Comparison of ENCODE assay signal across 18 mouse cellular contexts in the genomic region with DNA sequence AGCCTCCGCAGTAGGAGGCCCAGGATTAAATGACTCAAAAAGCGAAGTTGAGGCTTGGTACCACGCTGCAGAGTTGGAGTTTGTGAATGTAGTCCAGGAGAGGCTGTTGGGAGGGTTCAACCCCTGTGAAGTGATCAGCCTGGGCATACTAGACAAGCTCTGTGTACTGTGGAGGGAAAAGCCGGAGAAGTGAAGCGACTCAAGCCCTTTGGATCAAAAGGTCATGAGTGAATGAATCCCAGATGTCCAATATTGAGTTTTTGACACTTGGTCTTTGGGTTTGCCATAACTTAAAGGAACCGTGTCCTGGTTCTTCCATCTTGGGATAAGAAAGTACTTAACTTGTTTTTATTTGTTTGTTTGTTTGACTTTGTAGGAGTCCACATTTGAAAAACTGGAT.
DNase-seq lines count a peak whose midpoint lies in the region; TF ChIP-seq lines count a peak whose summit lies in the region.
"Had no signal": no experiment of that assay in that cellular context is flagged by ENCODE, and none has a peak within 500 bp of the region (broad histone marks: within the 10 kb centered on the region; RNA-seq: fewer than 3 reads in every experiment).

No protein-coding gene starts in this region.

- no peak overlapping the region for H3K27ac ChIP-seq in kidney, adult 2 months (ENCODE audit: insufficient read depth, low read depth, low read length)
- H3K27ac ChIP-seq: embryonic facial prominence, embryonic 12.5 days; forebrain, embryonic 13.5 days; forebrain, embryonic 15.5 days had no signal

- DNase-seq in embryo, embryonic 10.5 days (ENCODE audit: low spot score) = peak; percentile 69
- peak; percentile 24 for DNase-seq in embryo, embryonic 9.5 days (ENCODE audit: extremely low spot score)
- no peak for DNase-seq in kidney, adult 2 months
- no peak for DNase-seq in right cerebral cortex, postnatal 25 days
- DNase-seq in lung, postnatal 25 days (ENCODE audit: low spot score) = no peak
- DNase-seq: adrenal gland, adult 2 months; adrenal gland, postnatal 10 days; adrenal gland, postnatal 25 days; cerebellum, adult 11 months; cerebellum, adult 18-20 months; cerebellum, adult 8-10 months; cerebellum, adult 9-11 months; cerebellum, postnatal 14 days; cerebellum, postnatal 36 days; forebrain, postnatal 0 days had no signal

- H3K36me3 ChIP-seq in kidney, adult 2 months (ENCODE audit: control insufficient read depth, insufficient read depth, low read length) = no peaks in the 10 kb centered on the region
- H3K36me3 ChIP-seq: embryonic facial prominence, embryonic 12.5 days; forebrain, embryonic 15.5 days had no signal

- H3K4me3 ChIP-seq in kidney, adult 2 months (ENCODE audit: insufficient read depth, low read depth, low read length) = no peak overlapping the region
- H3K4me3 ChIP-seq: embryonic facial prominence, embryonic 12.5 days; forebrain, embryonic 13.5 days; forebrain, embryonic 15.5 days had no signal

- H3K4me1 ChIP-seq in kidney, adult 2 months (ENCODE audit: control insufficient read depth, insufficient read depth, low read length) = no peaks in the 10 kb centered on the region
- H3K4me1 ChIP-seq: embryonic facial prominence, embryonic 12.5 days; forebrain, embryonic 15.5 days had no signal

- H3K27me3 ChIP-seq in kidney, adult 2 months (replicated peaks; ENCODE audit: control insufficient read depth, insufficient read depth, low read length) = no peaks in the 10 kb centered on the region
- H3K27me3 ChIP-seq: embryonic facial prominence, embryonic 12.5 days; forebrain, embryonic 13.5 days; forebrain, embryonic 15.5 days had no signal

- TF ChIP-seq POLR2A in kidney, adult 2 months (IDR thresholded peaks at IDR 0.05; ENCODE audit: low read depth, low read length) = no peak

- TF ChIP-seq CTCF in kidney, adult 2 months (conservative IDR thresholded peaks at IDR 0.05; ENCODE audit: insufficient read depth, insufficient read length, low read depth, low read length) = no peak

- WGBS in kidney, adult 2 months = 94% methylated on average over 6 of the region's 6 CpGs

Comparison
In these comparisons a context has a peak if more than half of its experiments do, and no peak if none do; other contexts are left out.
1. DNase-seq: peak in embryo, embryonic 10.5 days (single experiment) and embryo, embryonic 9.5 days (single experiment); none in kidney, adult 2 months (single experiment), right cerebral cortex, postnatal 25 days (single experiment) and lung, postnatal 25 days (single experiment).